9 mouse cellular contexts compared by ENCODE assay signal in the genomic region with DNA sequence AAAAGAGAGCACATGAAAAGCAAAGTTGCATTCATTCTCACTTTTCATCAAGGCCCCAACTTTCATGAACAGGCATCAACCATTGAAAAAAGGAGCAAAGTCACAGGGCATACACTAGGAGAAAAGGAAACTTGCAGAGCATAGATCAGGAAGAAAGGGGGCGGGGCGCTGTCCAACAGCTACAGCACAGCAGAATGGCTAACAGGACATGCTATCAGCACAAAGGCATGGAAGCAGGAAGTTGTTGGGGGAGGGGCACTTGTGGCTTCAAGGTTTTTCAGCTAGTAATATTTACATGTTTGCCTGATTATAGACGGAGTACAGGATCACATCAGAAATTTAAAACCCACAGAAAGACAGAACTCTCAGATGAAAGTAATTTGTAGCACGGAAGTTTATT.
DNase-seq lines count a peak whose midpoint lies in the region; ATAC-seq lines count a peak whose summit lies in the region.
"Had no signal": no experiment of that assay in that cellular context is flagged by ENCODE, and none has a peak within 500 bp of the region (broad histone marks: within the 10 kb centered on the region; RNA-seq: fewer than 3 reads in every experiment).

No protein-coding gene starts in this region.

- 0 out of 2 replicates have a peak, but pooled peaks have one; percentile 66 for ATAC-seq in kidney, embryonic 14.5 days (ENCODE audit: low FRiP score, low TSS enrichment)

- no peak overlapping the region for H3K4me3 ChIP-seq in kidney, embryonic 14.5 days (ENCODE audit: low read length)
- H3K4me3 ChIP-seq: neural tube, embryonic 12.5 days had no signal

- peak; percentile 8 for DNase-seq in adrenal gland, postnatal 25 days
- DNase-seq in adrenal gland, adult 8-10 months: no peak
- DNase-seq in MEL-GATA-1-ER (ENCODE audit: extremely low read depth, low read depth): peak; percentile 86
- peak; percentile 22 for DNase-seq in lung, postnatal 25 days (ENCODE audit: low spot score)
- no peak for DNase-seq in cerebellum, postnatal 4 days (ENCODE audit: low spot score in 2 of 2)
- no peak for DNase-seq in frontal cortex, postnatal 10 days (ENCODE audit: low spot score in 2 of 2)
- DNase-seq in left cerebral cortex, adult 11 months (ENCODE audit: low spot score): no peak

- no peaks in the 10 kb centered on the region for H3K9me3 ChIP-seq in kidney, embryonic 14.5 days (ENCODE audit: control insufficient read depth, low read length)
- H3K9me3 ChIP-seq: neural tube, embryonic 12.5 days had no signal

- H3K36me3 ChIP-seq in kidney, embryonic 14.5 days (ENCODE audit: control insufficient read depth, insufficient read depth, low read length): no peaks in the 10 kb centered on the region
- H3K36me3 ChIP-seq: neural tube, embryonic 12.5 days had no signal

- WGBS in kidney, embryonic 14.5 days: 73% methylated on average over 4 of the region's 4 CpGs

- no peak overlapping the region for H3K9ac ChIP-seq in kidney, embryonic 14.5 days (ENCODE audit: low read depth, low read length)
- H3K9ac ChIP-seq: neural tube, embryonic 12.5 days had no signal

- H3K27ac ChIP-seq in kidney, embryonic 14.5 days (ENCODE audit: low read depth, low read length): no peak overlapping the region
- H3K27ac ChIP-seq: neural tube, embryonic 12.5 days had no signal

- no peak overlapping the region for H3K4me2 ChIP-seq in kidney, embryonic 14.5 days (replicated peaks; ENCODE audit: low read depth, low read length)
- H3K4me2 ChIP-seq: neural tube, embryonic 12.5 days had no signal

- H3K27me3 ChIP-seq in kidney, embryonic 14.5 days (ENCODE audit: control insufficient read depth, insufficient read depth, low read length): no peaks in the 10 kb centered on the region
- H3K27me3 ChIP-seq: neural tube, embryonic 12.5 days had no signal

- no peaks in the 10 kb centered on the region for H3K4me1 ChIP-seq in kidney, embryonic 14.5 days (ENCODE audit: control insufficient read depth, insufficient read depth, low read length)

Comparison
In these comparisons a context has a peak if more than half of its experiments do, and no peak if none do; other contexts are left out.
1. DNase-seq: peak in adrenal gland, postnatal 25 days (single experiment), MEL-GATA-1-ER (single experiment) and lung, postnatal 25 days (single experiment); none in adrenal gland, adult 8-10 months (single experiment), cerebellum, postnatal 4 days (0 of 2), frontal cortex, postnatal 10 days (0 of 2) and left cerebral cortex, adult 11 months (single experiment).